Mouse (Mus musculus) stomach, postnatal 0 days (tissue): ENCODE measurements around the gene Egfr. TPM values are rescaled to one million over a fixed set of nuclear protein-coding genes. Genes with fewer than 3 reads are reported as not detected.

Experiments
- ATAC-seq: fragments of 200-750 bp; cut with Nextera tagmentation; 2 replicates; pipeline ENCODE4 v1.8.0; 2017; ENCODE audit not compliant: low FRiP score, low TSS enrichment
- DNase-seq: peaks from one replicate; pipeline ENCODE4 v3.0.0-alpha.2; 2016; ENCODE audit warnings: low spot score
- H3K27ac ChIP-seq: fragments of 300-500 bp; sonication (generic); replicated peaks from 2 replicates; pipeline ENCODE4 v1.5.1; 2014; ENCODE audit warnings: mild to moderate bottlenecking, control low read depth
- H3K27me3 ChIP-seq: fragments of 300-500 bp; sonication (generic); 2 replicates; pipeline ENCODE4 v1.6.1; 2014; ENCODE audit warnings: low read length; ENCODE audit not compliant: control insufficient read depth, insufficient read depth
- H3K36me3 ChIP-seq: fragments of 300-500 bp; sonication (generic); 2 replicates; pipeline ENCODE4 v1.6.1; 2014; ENCODE audit warnings: low read length, mixed read lengths; ENCODE audit not compliant: control insufficient read depth, insufficient read depth
- H3K4me1 ChIP-seq: fragments of 300-500 bp; sonication (generic); replicated peaks from 2 replicates; pipeline ENCODE4 v1.6.1; 2014; ENCODE audit warnings: antibody characterized with exemption; ENCODE audit not compliant: control insufficient read depth, insufficient read depth
- H3K4me2 ChIP-seq: fragments of 300-500 bp; sonication (generic); replicated peaks from 2 replicates; pipeline ENCODE4 v1.6.1; 2014; ENCODE audit warnings: low read depth, mild to moderate bottlenecking, control low read depth, moderate library complexity
- H3K4me3 ChIP-seq: fragments of 300-500 bp; sonication (generic); 2 replicates; pipeline ENCODE4 v1.5.1; 2014; ENCODE audit warnings: low read depth, low read length, control low read depth
- H3K9ac ChIP-seq: fragments of 300-500 bp; sonication (generic); 2 replicates; pipeline ENCODE4 v1.6.1; 2014; ENCODE audit warnings: mild to moderate bottlenecking, low read length, control low read depth, mixed read lengths
- H3K9me3 ChIP-seq: fragments of 300-500 bp; sonication (generic); 2 replicates; pipeline ENCODE4 v1.6.1; 2016; ENCODE audit warnings: low read length; ENCODE audit not compliant: control insufficient read depth
- CTCF ChIP-seq: IDR thresholded peaks from 2 replicates; pipeline ENCODE4 v1.5.1; 2016; ENCODE audit warnings: antibody characterized with exemption, low read depth, mild to moderate bottlenecking, moderate library complexity
- EP300 ChIP-seq: optimal IDR thresholded peaks from 2 replicates; pipeline ENCODE3; 2016; ENCODE audit warnings: antibody characterized with exemption
- WGBS: fragments of 180-500 bp; shearing (Covaris S2); extraction: QIAGEN DNeasy Blood & Tissue Kit; methylation state at CpG from one replicate; pipeline ENCODE4 v1.1.7; 2014; 5-methylcytosine and 5-hydroxymethylcytosine counted together
- polyA plus RNA-seq: library from polyadenylated mRNA; unstranded; fragments of >200 nt; fragmentation: Nextera tagmentation; extraction: Ambion mirVana; gene quantifications from 2 replicates; pipeline ENCODE4 v1.2.1, GENCODE M21; 2015

Gene Egfr
- polyA plus RNA-seq, 1 experiment from 2014 or later, result 13.5 TPM

- TF ChIP-seq EP300, result no peak
- TF ChIP-seq CTCF, result peak; percentile 79
- ATAC-seq, result peak; percentile 76
- Histone ChIP-seq H3K4me1 (no peaks in the 10 kb centered on the region), H3K9ac (no peak overlapping the region), H3K4me2 (no peak overlapping the region), H3K4me3 (no peak overlapping the region), H3K9me3 (no peaks in the 10 kb centered on the region), H3K27me3 (no peaks in the 10 kb centered on the region), H3K27ac (no peak overlapping the region), H3K36me3 (peaks cover 9% of the 10 kb centered on the region; the same call in 1 of the 2 replicates)
- DNase-seq, result peak; percentile 83
- 59% methylated on average over 5 of the region's 5 CpGs for WGBS
Measured at GRCm38 (mm10) chr11:16871120-16871519, 119.1 kb downstream of the Egfr start.

- Histone ChIP-seq H3K27ac (no peak overlapping the region; the same call in 1 of the 2 replicates), H3K27me3 (no peaks in the 10 kb centered on the region), H3K9ac (no peak overlapping the region), H3K4me1 (0 out of 2 replicates have a peak, but pooled peaks cover 2% of the 10 kb centered on the region), H3K4me2 (no peak overlapping the region), H3K4me3 (no peak overlapping the region), H3K9me3 (no peaks in the 10 kb centered on the region), H3K36me3 (peaks cover 4% of the 10 kb centered on the region; the same call in 1 of the 2 replicates)
- TF ChIP-seq CTCF (no peak), EP300 (no peak)
- ATAC-seq, result no peak
- WGBS, result 33% methylated on average over 9 of the region's 9 CpGs
- DNase-seq, result no peak
Measured at GRCm38 (mm10) chr11:16877676-16878378, 125.8 kb downstream of the Egfr start.

GRCm38 (mm10) chr11:16881932-16882331 lies 129.9 kb downstream of the Egfr start:
- H3K9me3 ChIP-seq, result no peaks in the 10 kb centered on the region
- no peak overlapping the region for H3K27ac ChIP-seq
- H3K4me1 ChIP-seq, result 0 out of 2 replicates have a peak, but pooled peaks cover 2% of the 10 kb centered on the region
- no peak overlapping the region for H3K4me2 ChIP-seq
- DNase-seq (no peak), ATAC-seq (no peak)
- no peaks in the 10 kb centered on the region for H3K27me3 ChIP-seq
- TF ChIP-seq EP300, result no peak
- no peak for TF ChIP-seq CTCF
- no peak overlapping the region for H3K9ac ChIP-seq
- H3K4me3 ChIP-seq, result no peak overlapping the region
- 47% methylated on average over 4 of the region's 4 CpGs for WGBS
- peaks cover 2% of the 10 kb centered on the region; the same call in 1 of the 2 replicates for H3K36me3 ChIP-seq

- no peak for TF ChIP-seq CTCF
- no peak for TF ChIP-seq EP300
- no peaks in the 10 kb centered on the region for H3K27me3 ChIP-seq
- ATAC-seq, result no peak
- H3K27ac ChIP-seq, result no peak overlapping the region
- no peak overlapping the region for H3K4me3 ChIP-seq
- H3K9ac ChIP-seq, result no peak overlapping the region
- no peaks in the 10 kb centered on the region for H3K4me1 ChIP-seq
- H3K9me3 ChIP-seq, result no peaks in the 10 kb centered on the region
- no peaks in the 10 kb centered on the region; the same call in 1 of the 2 replicates for H3K36me3 ChIP-seq
- no peak overlapping the region for H3K4me2 ChIP-seq
- no peak for DNase-seq
- 58% methylated on average over 6 of the region's 6 CpGs for WGBS
Measured at GRCm38 (mm10) chr11:16886152-16886551, 134.1 kb downstream of the Egfr start.

GRCm38 (mm10) chr11:16888086-16888485 lies 136.1 kb downstream of the Egfr start:
- Histone ChIP-seq H3K9me3 (no peaks in the 10 kb centered on the region), H3K4me3 (no peak overlapping the region), H3K4me1 (no peaks in the 10 kb centered on the region), H3K36me3 (no peaks in the 10 kb centered on the region), H3K27ac (no peak overlapping the region), H3K27me3 (no peaks in the 10 kb centered on the region), H3K9ac (no peak overlapping the region), H3K4me2 (no peak overlapping the region)
- no peak for ATAC-seq
- DNase-seq, result no peak
- no peak for TF ChIP-seq EP300
- no peak for TF ChIP-seq CTCF
